Mouse (Mus musculus) neural tube, embryonic 10.5 days (tissue): ENCODE results near the gene Pnmt.

Experiments
- DNase-seq: peaks from one replicate; pipeline ENCODE4 v3.0.0-alpha.2; 2017; ENCODE audit warnings: low spot score; ENCODE audit errors: extremely low spot score

Pnmt gene

GRCm38 (mm10) chr11:98385638-98386585 is at the start of gene Pnmt:
Gene Pnmt, plus strand, starts transcription at chr11:98386450.
- no peak for DNase-seq

- DNase-seq, result peak; percentile 48
Measured at GRCm38 (mm10) chr11:98338507-98338961, 47.7 kb upstream of the Pnmt start.

- peak; percentile 44 for DNase-seq
Measured at GRCm38 (mm10) chr11:98339071-98339501, 47.2 kb upstream of the Pnmt start.

GRCm38 (mm10) chr11:98339679-98340287 is 46.5 kb upstream of the Pnmt start:
- no peak for DNase-seq

GRCm38 (mm10) chr11:98340597-98340996 is 45.7 kb upstream of the Pnmt start:
- DNase-seq, result no peak

GRCm38 (mm10) chr11:98341174-98341573 is 45.1 kb upstream of the Pnmt start:
- DNase-seq, result no peak

- peak; percentile 99 for DNase-seq
Measured at GRCm38 (mm10) chr11:98342000-98342945, 44.0 kb upstream of the Pnmt start.

- peak; percentile 87 for DNase-seq
Measured at GRCm38 (mm10) chr11:98345253-98345652, 41.0 kb upstream of the Pnmt start.

GRCm38 (mm10) chr11:98346168-98346567 is 40.1 kb upstream of the Pnmt start:
- DNase-seq, result no peak

GRCm38 (mm10) chr11:98347385-98348082 is 38.7 kb upstream of the Pnmt start:
- DNase-seq, result no peak

- DNase-seq, result peak; percentile 51
Measured at GRCm38 (mm10) chr11:98348083-98348961, 37.9 kb upstream of the Pnmt start, which contains the start of gene Ppp1r1b. Gene Ppp1r1b, plus strand, starts transcription at chr11:98348404.

GRCm38 (mm10) chr11:98349308-98349707 is 36.9 kb upstream of the Pnmt start:
- DNase-seq, result peak; percentile 32

- DNase-seq, result no peak
Measured at GRCm38 (mm10) chr11:98352272-98352990, 33.8 kb upstream of the Pnmt start.

GRCm38 (mm10) chr11:98353651-98354211 is 32.5 kb upstream of the Pnmt start:
- DNase-seq, result no peak

GRCm38 (mm10) chr11:98354445-98354844 is 31.8 kb upstream of the Pnmt start:
- DNase-seq, result no peak

- peak; percentile 50 for DNase-seq
Measured at GRCm38 (mm10) chr11:98355732-98356299, 30.4 kb upstream of the Pnmt start.

- no peak for DNase-seq
Measured at GRCm38 (mm10) chr11:98356625-98357394, 29.4 kb upstream of the Pnmt start.
